Mouse (Mus musculus): ENCODE measurements around the gene Zcchc14.

GRCm38 (mm10) chr8:121660602-121661001 is 7.9 kb upstream of the Zcchc14 start:
- TF ChIP-seq CTCF (IDR thresholded peaks at IDR 0.05; ENCODE audit: control insufficient read depth, insufficient read depth, insufficient read length) (no peak), MYOG (IDR thresholded peaks at IDR 0.05; ENCODE audit: control insufficient read depth, extremely low read depth, insufficient read length) (no peak), MYOD1 (IDR thresholded peaks at IDR 0.05; ENCODE audit: control insufficient read depth, insufficient read length, low read depth) (no peak), CEBPB (IDR thresholded peaks at IDR 0.05; ENCODE audit: low read depth) (no peak), MAX (IDR thresholded peaks at IDR 0.05) (no peak), USF1 (IDR thresholded peaks at IDR 0.05; ENCODE audit: low read depth) (no peak)

All from C2C12 (cell line).